ENCODE assay signal across 24 mouse cellular contexts in genomic region chr12:108780108-108780877, GRCm38 (mm10). TPM values are rescaled to one million over a fixed set of nuclear protein-coding genes. Genes with fewer than 3 reads are reported as not detected.
A peak's percentile ranks its signal among the peaks of the same experiment; 100 is the strongest.
DNase-seq lines count a peak whose midpoint lies in the region; ATAC-seq lines count a peak whose summit lies in the region.
"Had no signal": no experiment of that assay in that cellular context is flagged by ENCODE, and none has a peak within 500 bp of the region (broad histone marks: within the 10 kb centered on the region; RNA-seq: fewer than 3 reads in every experiment).

No protein-coding gene starts in this region.

- peaks cover 5% of the 10 kb centered on the region; the same call in 1 of the 2 replicates for H3K9me3 ChIP-seq in liver, embryonic 12.5 days (replicated peaks)
- H3K9me3 ChIP-seq: heart, embryonic 15.5 days had no signal

- 61% methylated on average over 7 of the region's 7 CpGs for WGBS in liver, embryonic 12.5 days (ENCODE audit: insufficient replicate concordance)

- peak; percentile 99 for ATAC-seq in erythroblast, adult 5-6 weeks (replicated peaks; ENCODE audit: low FRiP score, poor library complexity, severe bottlenecking)
- ATAC-seq in liver, embryonic 12.5 days = peak; percentile 100
- ATAC-seq in megakaryocyte progenitor cell, adult 5-6 weeks (replicated peaks; ENCODE audit: poor library complexity) = peak; percentile 96
- ATAC-seq: forebrain, embryonic 16.5 days had no signal

- H3K27ac ChIP-seq in liver, embryonic 12.5 days = peak overlapping the region; percentile 90
- H3K27ac ChIP-seq: embryonic facial prominence, embryonic 13.5 days; heart, embryonic 15.5 days; hindbrain, embryonic 13.5 days; midbrain, embryonic 10.5 days had no signal

- peak overlapping the region; percentile 49 for H3K4me2 ChIP-seq in liver, embryonic 12.5 days
- H3K4me2 ChIP-seq: embryonic facial prominence, embryonic 13.5 days; heart, embryonic 15.5 days; hindbrain, embryonic 13.5 days had no signal

- peak overlapping the region; percentile 5; the same call in 1 of the 2 replicates for H3K4me3 ChIP-seq in liver, embryonic 12.5 days
- H3K4me3 ChIP-seq: embryonic facial prominence, embryonic 13.5 days; heart, embryonic 15.5 days; hindbrain, embryonic 13.5 days; midbrain, embryonic 10.5 days had no signal

- DNase-seq in spleen, postnatal 36 days (ENCODE audit: low spot score in 2 of 2) = peak; percentile 26 to 54
- no peak for DNase-seq in spleen, adult 18-20 months
- DNase-seq in cerebellum, postnatal 25 days = no peak
- DNase-seq in neural tube, embryonic 10.5 days (ENCODE audit: extremely low spot score, low spot score) = no peak
- DNase-seq in right cerebral cortex, postnatal 10 days (ENCODE audit: low spot score in 2 of 2) = no peak
- DNase-seq: cerebellum, adult 2 months; cerebellum, postnatal 36 days; embryo, embryonic 11 days; gastrocnemius, postnatal 14 days; heart, adult 18-20 months; heart, postnatal 36 days; kidney, adult 2 months; kidney, postnatal 10 days; layer of hippocampus, postnatal 36 days; lung, postnatal 4 days; thymus, postnatal 14 days had no signal

- H3K36me3 ChIP-seq in liver, embryonic 12.5 days = peaks cover 66% of the 10 kb centered on the region

- H3K9ac ChIP-seq in liver, embryonic 12.5 days = peak overlapping the region; percentile 36
- H3K9ac ChIP-seq: embryonic facial prominence, embryonic 13.5 days; heart, embryonic 15.5 days; hindbrain, embryonic 13.5 days had no signal

- H3K27me3 ChIP-seq in liver, embryonic 12.5 days (replicated peaks) = no peaks in the 10 kb centered on the region
- H3K27me3 ChIP-seq: embryonic facial prominence, embryonic 13.5 days; heart, embryonic 15.5 days; hindbrain, embryonic 13.5 days had no signal

- H3K4me1 ChIP-seq in liver, embryonic 12.5 days = peaks cover 59% of the 10 kb centered on the region
- H3K4me1 ChIP-seq: heart, embryonic 15.5 days; hindbrain, embryonic 13.5 days; midbrain, embryonic 10.5 days had no signal

RNA-seq across cellular contexts. Expression of gene Yy1, which starts 12.5 kb away (rescaled TPM):
- total RNA-seq in erythroblast, adult 5-6 weeks (2015; ENCODE audit: low replicate concordance) = 15.8 and 29.5 TPM in 2 replicates
- 31.0 and 43.9 TPM in 2 replicates for total RNA-seq in erythroblast, adult 5-6 weeks (2017; ENCODE audit: low replicate concordance)
- 13.1 and 14.6 TPM in 2 replicates for polyA plus RNA-seq in liver, embryonic 12.5 days (2016; fragmentation: Nextera tagmentation; extraction: Ambion mirVana)
- 79.4 and 90.2 TPM in 2 replicates for total RNA-seq in megakaryocyte progenitor cell, adult 5-6 weeks (2015)
- 44.6 and 51.8 TPM in 2 replicates for total RNA-seq in megakaryocyte progenitor cell, adult 5-6 weeks (2017)

RNA-seq across cellular contexts. Expression of gene Slc25a29, which starts 55.4 kb away (rescaled TPM):
- total RNA-seq in erythroblast, adult 5-6 weeks (2015; ENCODE audit: low replicate concordance) = 0.84 and 1.7 TPM in 2 replicates
- not detected in 2 replicates for total RNA-seq in erythroblast, adult 5-6 weeks (2017; ENCODE audit: low replicate concordance)
- polyA plus RNA-seq in liver, embryonic 12.5 days (2016; fragmentation: Nextera tagmentation; extraction: Ambion mirVana) = 1.6 and 1.8 TPM in 2 replicates
- 1.3 and 1.8 TPM in 2 replicates for total RNA-seq in megakaryocyte progenitor cell, adult 5-6 weeks (2015)
- total RNA-seq in megakaryocyte progenitor cell, adult 5-6 weeks (2017) = 0.71 and 1.8 TPM in 2 replicates

RNA-seq across cellular contexts. Expression of gene Slc25a47, which starts 55.6 kb away (rescaled TPM):
- 9.0 TPM in 1 of 2 replicates, not detected in the other for total RNA-seq in erythroblast, adult 5-6 weeks (2015; ENCODE audit: low replicate concordance)
- total RNA-seq in erythroblast, adult 5-6 weeks (2017; ENCODE audit: low replicate concordance) = 2.0 and 2.8 TPM in 2 replicates
- 2.4 and 2.7 TPM in 2 replicates for polyA plus RNA-seq in liver, embryonic 12.5 days (2016; fragmentation: Nextera tagmentation; extraction: Ambion mirVana)
- 3.0 and 4.5 TPM in 2 replicates for total RNA-seq in megakaryocyte progenitor cell, adult 5-6 weeks (2015)
- total RNA-seq in megakaryocyte progenitor cell, adult 5-6 weeks (2017) = 5.1 and 5.4 TPM in 2 replicates

Comparison
In these comparisons a context has a peak if more than half of its experiments do, and no peak if none do; other contexts are left out.
1. DNase-seq: peak in spleen, postnatal 36 days (2 of 2); none in spleen, adult 18-20 months (0 of 2), cerebellum, postnatal 25 days (0 of 2), neural tube, embryonic 10.5 days (single experiment) and right cerebral cortex, postnatal 10 days (0 of 2).
2. Peak in every context shown above with its lines, with median percentiles within 50 percentile points of each other: ATAC-seq.